Mouse (Mus musculus): ENCODE measurements at regions not wholly inside any gene's neighbourhood (a gene's known extent, or its start where the extent isn't known, plus 50 kb on each side); places are given as distances from the start of the nearest gene placed in this dataset.

DNA sequence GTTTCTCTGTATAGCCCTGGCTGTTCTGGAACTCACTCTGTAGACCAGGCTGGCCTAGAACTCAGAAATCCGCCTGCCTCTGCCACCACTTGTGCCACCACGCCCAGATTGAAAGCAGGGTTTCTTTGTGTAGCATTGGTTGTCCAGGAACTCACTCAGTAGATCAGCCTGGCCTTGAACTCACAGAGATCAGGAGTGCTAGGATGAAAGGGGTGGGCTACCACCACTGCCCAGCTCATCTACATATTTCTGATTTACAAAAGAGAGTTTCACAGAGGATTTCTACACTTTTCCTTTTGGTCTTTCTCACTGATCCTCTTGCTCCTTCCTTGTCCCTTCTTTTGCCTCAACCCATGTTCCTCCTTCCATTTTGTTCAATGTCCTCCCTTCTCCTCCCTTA lies 53.1 kb upstream of the Lbx1 start:
- DNase-seq: no peak
- H3K4me1 ChIP-seq (ENCODE audit: control insufficient read depth, insufficient read depth, low read length): no peaks in the 10 kb centered on the region
- WGBS: 65% methylated on average over 2 of the region's 2 CpGs
- H3K4me3 ChIP-seq (replicated peaks; ENCODE audit: extremely low read depth, low read depth, low read length): no peak overlapping the region
- no peak for TF ChIP-seq POLR2A (IDR thresholded peaks at IDR 0.05; ENCODE audit: borderline replicate concordance, extremely low read depth, low read depth, low read length)
- TF ChIP-seq CTCF (IDR thresholded peaks at IDR 0.05; ENCODE audit: insufficient read depth, low read length): no peak

GRCm38 (mm10) chr19:45297812-45298211 lies 62.2 kb upstream of the Lbx1 start:
- no peak for DNase-seq

GRCm38 (mm10) chr19:45299341-45299740 lies 63.7 kb upstream of the Lbx1 start:
- 66% methylated on average over 3 of the region's 3 CpGs for WGBS
- DNase-seq: no peak
- TF ChIP-seq CTCF (IDR thresholded peaks at IDR 0.05; ENCODE audit: insufficient read depth, low read length) (no peak), POLR2A (IDR thresholded peaks at IDR 0.05; ENCODE audit: borderline replicate concordance, extremely low read depth, low read depth, low read length) (no peak)
- H3K4me1 ChIP-seq (ENCODE audit: control insufficient read depth, insufficient read depth, low read length): peaks cover 5% of the 10 kb centered on the region
- no peak overlapping the region for H3K4me3 ChIP-seq (replicated peaks; ENCODE audit: extremely low read depth, low read depth, low read length)

More at GRCm38 (mm10) chr19:45297812-45298211, 62.2 kb upstream of the Lbx1 start:
- Histone ChIP-seq H3K4me1 (ENCODE audit: control insufficient read depth, insufficient read depth, low read length) (peaks cover 5% of the 10 kb centered on the region), H3K4me3 (replicated peaks; ENCODE audit: extremely low read depth, low read depth, low read length) (no peak overlapping the region)
- TF ChIP-seq CTCF (IDR thresholded peaks at IDR 0.05; ENCODE audit: insufficient read depth, low read length): peak; percentile 54
- no peak for TF ChIP-seq POLR2A (IDR thresholded peaks at IDR 0.05; ENCODE audit: borderline replicate concordance, extremely low read depth, low read depth, low read length)
- 29% methylated on average over 3 of the region's 3 CpGs for WGBS

DNA sequence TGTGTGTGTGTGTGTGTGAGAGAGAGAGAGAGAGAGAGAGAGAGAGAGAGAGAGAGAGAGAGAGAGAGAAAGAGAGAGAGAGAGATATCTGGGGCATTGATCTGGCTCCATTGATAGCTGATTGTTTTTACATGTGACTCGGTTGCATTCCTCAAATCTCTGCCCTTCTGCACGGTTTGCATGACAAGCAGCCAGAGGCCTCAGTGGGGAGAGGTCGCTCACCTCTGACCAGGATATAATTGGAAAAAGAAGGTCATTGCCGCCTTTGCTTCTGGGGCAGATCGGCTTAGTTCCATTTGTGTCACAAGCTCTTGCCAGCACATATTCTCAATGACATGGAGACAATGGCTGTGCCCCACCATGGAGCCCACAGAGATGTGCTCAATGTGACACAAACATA lies 63.8 kb upstream of the Btrc start:
- Histone ChIP-seq H3K4me1 (ENCODE audit: control insufficient read depth, insufficient read depth, low read length) (peaks cover 5% of the 10 kb centered on the region), H3K4me3 (replicated peaks; ENCODE audit: extremely low read depth, low read depth, low read length) (no peak overlapping the region)
- no peak for TF ChIP-seq POLR2A (IDR thresholded peaks at IDR 0.05; ENCODE audit: borderline replicate concordance, extremely low read depth, low read depth, low read length)
- TF ChIP-seq CTCF (IDR thresholded peaks at IDR 0.05; ENCODE audit: insufficient read depth, low read length): no peak
- DNase-seq: no peak
- WGBS: 50% methylated on average over 5 of the region's 5 CpGs

DNA sequence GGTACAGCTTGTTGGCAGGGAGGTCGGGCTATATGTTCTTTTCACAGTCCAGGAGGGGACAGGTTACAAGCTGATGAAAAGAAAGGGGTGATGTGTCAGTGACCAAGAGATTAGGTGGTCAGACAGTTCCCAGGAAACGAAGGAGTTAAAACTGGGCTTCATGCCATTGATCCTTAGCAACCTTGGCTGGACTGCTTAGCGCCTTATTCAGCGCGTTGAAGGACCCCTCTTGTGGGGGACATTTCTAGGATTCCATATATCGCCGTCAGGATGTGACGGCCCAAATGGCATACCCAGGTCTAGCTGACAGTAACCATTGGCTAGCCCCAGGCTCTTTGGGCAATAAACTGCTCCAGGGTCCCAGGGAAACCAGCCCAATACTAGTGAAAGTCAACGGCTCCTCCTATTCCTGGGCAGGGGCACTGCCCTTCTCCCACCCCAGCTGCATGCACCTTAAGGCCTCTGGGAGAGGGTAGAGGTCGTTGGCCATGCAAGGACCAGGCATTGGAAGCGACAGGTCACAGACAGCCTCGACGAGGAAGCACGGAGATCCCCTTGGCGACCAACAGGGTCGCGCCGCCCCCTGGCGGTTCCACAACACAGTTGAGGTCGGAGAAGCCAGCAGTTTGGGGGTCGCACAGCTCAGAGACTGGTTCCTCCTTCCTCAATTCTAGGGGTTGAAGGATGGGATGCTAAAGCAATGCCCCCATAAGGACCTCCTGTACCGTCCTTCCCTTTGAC lies 62.7 kb upstream of the Btrc start:
- DNase-seq: no peak
- Histone ChIP-seq H3K4me1 (ENCODE audit: control insufficient read depth, insufficient read depth, low read length) (peaks cover 5% of the 10 kb centered on the region), H3K4me3 (replicated peaks; ENCODE audit: extremely low read depth, low read depth, low read length) (peak overlapping the region; percentile 31)
- TF ChIP-seq CTCF (IDR thresholded peaks at IDR 0.05; ENCODE audit: insufficient read depth, low read length): peak; percentile 29
- no peak for TF ChIP-seq POLR2A (IDR thresholded peaks at IDR 0.05; ENCODE audit: borderline replicate concordance, extremely low read depth, low read depth, low read length)
- 4% methylated on average over 22 of the region's 22 CpGs for WGBS

DNA sequence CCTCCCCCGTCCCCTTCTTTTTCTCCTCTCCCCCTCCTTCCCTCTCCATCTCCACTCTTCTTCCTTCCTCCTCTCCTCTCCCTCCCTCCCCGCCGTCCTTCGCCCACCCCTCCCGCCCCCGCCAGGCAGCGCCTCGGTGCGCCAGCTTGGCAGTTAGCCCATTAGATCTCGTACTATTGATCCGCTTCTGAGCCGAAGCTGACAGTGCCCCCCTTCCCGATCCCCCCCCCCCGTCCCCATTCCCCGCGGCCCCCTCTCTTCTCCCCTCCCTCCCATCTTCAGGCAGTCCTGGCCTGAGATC lies 62.2 kb upstream of the Btrc start:
- Histone ChIP-seq H3K4me1 (ENCODE audit: control insufficient read depth, insufficient read depth, low read length) (peaks cover 5% of the 10 kb centered on the region), H3K4me3 (replicated peaks; ENCODE audit: extremely low read depth, low read depth, low read length) (peak overlapping the region; percentile 31)
- no peak for DNase-seq
- 3% methylated on average over 15 of the region's 16 CpGs for WGBS
- TF ChIP-seq POLR2A (IDR thresholded peaks at IDR 0.05; ENCODE audit: borderline replicate concordance, extremely low read depth, low read depth, low read length) (no peak), CTCF (IDR thresholded peaks at IDR 0.05; ENCODE audit: insufficient read depth, low read length) (no peak)

DNA sequence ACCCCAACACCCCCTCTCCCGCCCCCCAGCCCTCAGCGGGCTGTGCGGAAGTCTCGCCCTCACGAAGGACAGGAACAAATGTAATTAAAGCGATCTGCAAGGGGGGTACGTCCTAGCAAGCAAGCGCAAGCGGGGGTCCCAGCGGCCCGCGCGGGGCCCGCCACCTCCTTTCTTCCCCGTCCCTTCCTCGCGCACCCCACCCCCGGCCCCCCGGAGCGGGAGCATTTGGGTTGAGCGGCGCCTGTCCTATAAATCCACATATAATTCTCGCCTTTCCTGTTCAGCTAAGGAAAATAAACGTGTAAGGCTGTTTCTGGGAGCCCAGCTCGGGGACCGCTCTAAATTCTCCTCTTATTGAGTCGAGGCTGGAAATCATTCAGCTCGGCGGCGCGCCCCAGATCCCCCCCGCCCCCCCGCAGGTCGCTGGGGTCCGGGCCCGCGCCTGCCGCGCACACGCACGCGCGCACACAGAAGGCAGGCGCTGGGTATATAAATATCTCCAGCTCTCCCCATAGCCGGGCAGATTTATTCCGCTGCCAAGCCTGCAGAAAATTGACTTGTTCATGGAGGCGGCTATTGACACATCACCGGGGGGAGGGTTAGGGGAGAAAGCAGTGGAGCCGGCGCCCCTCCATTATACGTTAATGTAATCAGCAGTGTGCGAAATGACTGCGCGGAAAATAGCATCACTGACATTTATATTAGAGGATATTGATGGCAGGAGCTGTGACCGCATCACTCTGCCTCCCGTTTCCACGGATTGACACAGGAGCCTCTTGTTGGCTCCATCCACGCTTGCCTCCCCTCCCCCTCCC lies 61.6 kb upstream of the Btrc start:
- H3K4me1 ChIP-seq (ENCODE audit: control insufficient read depth, insufficient read depth, low read length): peaks cover 5% of the 10 kb centered on the region
- 1% methylated on average over 57 of the region's 58 CpGs for WGBS
- no peak for DNase-seq
- peak overlapping the region; percentile 26 for H3K4me3 ChIP-seq (replicated peaks; ENCODE audit: extremely low read depth, low read depth, low read length)
- TF ChIP-seq POLR2A (IDR thresholded peaks at IDR 0.05; ENCODE audit: borderline replicate concordance, extremely low read depth, low read depth, low read length) (no peak), CTCF (IDR thresholded peaks at IDR 0.05; ENCODE audit: insufficient read depth, low read length) (no peak)

- TF ChIP-seq CTCF (IDR thresholded peaks at IDR 0.05; ENCODE audit: insufficient read depth, low read length) (no peak), POLR2A (IDR thresholded peaks at IDR 0.05; ENCODE audit: borderline replicate concordance, extremely low read depth, low read depth, low read length) (no peak)
- no peak overlapping the region for H3K4me3 ChIP-seq (replicated peaks; ENCODE audit: extremely low read depth, low read depth, low read length)
- WGBS: 26% methylated on average over 16 of the region's 16 CpGs
- no peak for DNase-seq
- H3K4me1 ChIP-seq (ENCODE audit: control insufficient read depth, insufficient read depth, low read length): peaks cover 5% of the 10 kb centered on the region
Measured at GRCm38 (mm10) chr19:45302548-45303241, 60.8 kb upstream of the Btrc start.

DNA sequence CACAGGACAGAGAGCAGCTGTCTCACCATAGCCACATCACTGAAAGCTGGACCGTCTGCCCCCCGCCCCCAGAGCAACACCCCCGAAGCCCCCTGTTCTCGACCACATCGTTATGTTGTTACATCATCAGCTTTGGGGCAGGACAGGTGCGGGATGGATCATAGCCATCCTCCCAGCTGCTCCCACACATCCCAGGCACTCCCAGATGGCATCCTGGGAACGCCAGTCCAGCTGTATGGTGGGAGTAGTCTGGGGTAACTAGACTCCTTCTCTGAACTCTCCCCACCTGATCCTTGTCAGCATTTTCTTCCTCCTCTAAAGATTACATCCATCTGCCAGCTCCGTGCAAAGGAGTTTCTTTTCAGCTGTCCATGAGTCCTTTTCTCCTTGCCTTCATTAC lies 59.0 kb upstream of the Btrc start:
- no peak overlapping the region for H3K4me3 ChIP-seq (replicated peaks; ENCODE audit: extremely low read depth, low read depth, low read length)
- 17% methylated on average over 8 of the region's 8 CpGs for WGBS
- peaks cover 5% of the 10 kb centered on the region for H3K4me1 ChIP-seq (ENCODE audit: control insufficient read depth, insufficient read depth, low read length)
- no peak for DNase-seq
- TF ChIP-seq POLR2A (IDR thresholded peaks at IDR 0.05; ENCODE audit: borderline replicate concordance, extremely low read depth, low read depth, low read length) (no peak), CTCF (IDR thresholded peaks at IDR 0.05; ENCODE audit: insufficient read depth, low read length) (no peak)
